Mouse (Mus musculus) MEL (cell line): ENCODE data around the gene Mnd1. TPM values are rescaled to one million over a fixed set of nuclear protein-coding genes. Genes with fewer than 3 reads are reported as not detected.

Experiments used
- DNase-seq: peaks from one replicate; pipeline ENCODE4 v3.0.0; 2011; ENCODE audit warnings: low read depth, low spot score
- H3K27ac ChIP-seq: 2 replicates; pipeline ENCODE4 v1.5.1; 2012; ENCODE audit warnings: low read depth, mild to moderate bottlenecking, control low read depth, low read length, moderate library complexity; ENCODE audit not compliant: control insufficient read depth
- H3K27me3 ChIP-seq, 2 experiments: fragments of 150-350 bp in 1 of 2; sonication (generic) in 1 of 2; 2 replicates each; pipeline ENCODE4 v1.6.1; 2012; ENCODE audit warnings: low read length in 2 of 2, mild to moderate bottlenecking in 2 of 2, improper control_type of control experiment in 1 of 2, moderate library complexity in 1 of 2; ENCODE audit not compliant: insufficient read depth in 2 of 2, control insufficient read depth in 1 of 2
- H3K36me3 ChIP-seq, 2 experiments: 2 replicates each; pipeline ENCODE4 v1.6.1; 2012 to 2014; ENCODE audit warnings: low read length in 2 of 2, improper control_type of control experiment in 1 of 2, inconsistent platforms in 1 of 2, mild to moderate bottlenecking in 1 of 2; ENCODE audit not compliant: insufficient read depth in 2 of 2, control insufficient read depth in 1 of 2
- H3K4me1 ChIP-seq, 2 experiments: fragments of 150-350 bp in 1 of 2; sonication (generic) in 1 of 2; 2 replicates each; pipeline ENCODE4 v1.6.1; 2012; ENCODE audit warnings: low read length in 2 of 2, improper control_type of control experiment in 1 of 2, mild to moderate bottlenecking in 1 of 2; ENCODE audit not compliant: insufficient read depth in 2 of 2, control insufficient read depth in 1 of 2
- H3K4me3 ChIP-seq, 2 experiments: fragments of 150-350 bp in 1 of 2; sonication (generic) in 1 of 2; 2 replicates each; pipeline ENCODE4 v1.5.1; 2012; ENCODE audit warnings: low read depth in 2 of 2, low read length in 2 of 2, mild to moderate bottlenecking in 2 of 2, moderate library complexity in 2 of 2, control low read depth in 1 of 2, improper control_type of control experiment in 1 of 2; ENCODE audit not compliant: control insufficient read depth in 1 of 2, insufficient read depth in 1 of 2
- H3K79me2 ChIP-seq: 2 replicates; pipeline ENCODE4 v1.6.1; 2012; ENCODE audit warnings: mild to moderate bottlenecking, low read length, moderate library complexity; ENCODE audit not compliant: control insufficient read depth, poor library complexity, insufficient read depth
- H3K9ac ChIP-seq: 2 replicates; pipeline ENCODE4 v1.6.1; 2012; ENCODE audit warnings: low read depth, mild to moderate bottlenecking, control low read depth, low read length, moderate library complexity; ENCODE audit not compliant: control insufficient read depth, poor library complexity, severe bottlenecking
- H3K9me3 ChIP-seq: fragments of 150-350 bp; sonication (generic); replicated peaks from 2 replicates; pipeline ENCODE4 v1.6.1; 2012; ENCODE audit warnings: mild to moderate bottlenecking, low read length, improper control_type of control experiment, moderate library complexity; ENCODE audit not compliant: insufficient read depth
- BHLHE40 ChIP-seq: IDR thresholded peaks from 2 replicates; pipeline ENCODE4 v1.6.1; 2012; ENCODE audit warnings: low read depth, mild to moderate bottlenecking, inconsistent platforms, low read length, improper control_type of control experiment, borderline replicate concordance
- CHD2 ChIP-seq: IDR thresholded peaks from 2 replicates; pipeline ENCODE4 v1.6.1; 2011; ENCODE audit warnings: low read length, improper control_type of control experiment
- CTCF ChIP-seq, 3 experiments: IDR thresholded peaks in 2 of 3; conservative IDR thresholded peaks in 1 of 3; 2 replicates each; pipeline ENCODE4 v1.5.1; 2011 to 2012; ENCODE audit warnings: low read length in 3 of 3, low read depth in 2 of 3, mild to moderate bottlenecking in 2 of 3, improper control_type of control experiment in 1 of 3, inconsistent platforms in 1 of 3, mixed read lengths in 1 of 3, moderate library complexity in 1 of 3; ENCODE audit not compliant: control insufficient read depth in 1 of 3, insufficient read depth in 1 of 3, poor library complexity in 1 of 3, severe bottlenecking in 1 of 3
- ETS1 ChIP-seq: IDR thresholded peaks from 2 replicates; pipeline ENCODE4 v1.6.1; 2012; ENCODE audit warnings: low read depth, mild to moderate bottlenecking, inconsistent platforms, low read length, improper control_type of control experiment, moderate library complexity
- GABPA ChIP-seq: IDR thresholded peaks from 2 replicates; pipeline ENCODE4 v1.6.1; 2012; ENCODE audit warnings: low read depth, mild to moderate bottlenecking, inconsistent platforms, low read length, improper control_type of control experiment, moderate library complexity
- GATA1 ChIP-seq: IDR thresholded peaks from 2 replicates; pipeline ENCODE4 v1.6.1; 2011; ENCODE audit warnings: low read depth, low read length, improper control_type of control experiment
- HCFC1 ChIP-seq: IDR thresholded peaks from 2 replicates; pipeline ENCODE4 v1.6.1; 2012; ENCODE audit warnings: low read depth, mild to moderate bottlenecking, inconsistent platforms, low read length, improper control_type of control experiment, moderate library complexity
- JUND ChIP-seq: IDR thresholded peaks from 2 replicates; pipeline ENCODE4 v1.6.1; 2011; ENCODE audit warnings: low read depth, mild to moderate bottlenecking, improper control_type of control experiment, low read length
- MAFK ChIP-seq: IDR thresholded peaks from 2 replicates; pipeline ENCODE4 v1.6.1; 2011; ENCODE audit warnings: low read depth, mild to moderate bottlenecking, low read length, improper control_type of control experiment, borderline replicate concordance
- MAZ ChIP-seq: IDR thresholded peaks from 2 replicates; pipeline ENCODE4 v1.6.1; 2012; ENCODE audit warnings: low read depth, mild to moderate bottlenecking, inconsistent platforms, low read length, improper control_type of control experiment
- MEF2A ChIP-seq: IDR thresholded peaks from 2 replicates; pipeline ENCODE4 v1.6.1; 2014; ENCODE audit warnings: low read depth, mild to moderate bottlenecking, inconsistent platforms, low read length, improper control_type of control experiment; ENCODE audit not compliant: poor library complexity, insufficient replicate concordance, severe bottlenecking; ENCODE audit errors: extremely low read depth
- MYC ChIP-seq: IDR thresholded peaks from 2 replicates; pipeline ENCODE4 v1.6.1; 2011; ENCODE audit warnings: low read depth, mild to moderate bottlenecking, low read length, improper control_type of control experiment, moderate library complexity
- NELFE ChIP-seq: IDR thresholded peaks from 2 replicates; pipeline ENCODE4 v1.6.1; 2011; ENCODE audit warnings: low read depth, low read length, improper control_type of control experiment
- POLR2AphosphoS2 ChIP-seq: IDR thresholded peaks from 2 replicates; pipeline ENCODE4 v1.6.1; 2011; ENCODE audit warnings: low read length, improper control_type of control experiment
- RAD21 ChIP-seq: IDR thresholded peaks from 2 replicates; pipeline ENCODE4 v1.6.1; 2011; ENCODE audit warnings: mild to moderate bottlenecking, low read depth, low read length, improper control_type of control experiment
- RCOR1 ChIP-seq: IDR thresholded peaks from 2 replicates; pipeline ENCODE4 v1.6.1; 2012; ENCODE audit warnings: low read depth, mild to moderate bottlenecking, inconsistent platforms, low read length, improper control_type of control experiment
- SIN3A ChIP-seq: IDR thresholded peaks from 2 replicates; pipeline ENCODE4 v1.6.1; 2012; ENCODE audit warnings: low read length, improper control_type of control experiment, inconsistent platforms
- SMC3 ChIP-seq: IDR thresholded peaks from 2 replicates; pipeline ENCODE4 v1.6.1; 2011; ENCODE audit warnings: low read depth, low read length, improper control_type of control experiment
- TBP ChIP-seq: IDR thresholded peaks from 2 replicates; pipeline ENCODE4 v1.8.0; 2011; ENCODE audit warnings: low read depth, low read length, improper control_type of control experiment
- TCF12 ChIP-seq: IDR thresholded peaks from 2 replicates; pipeline ENCODE4 v1.6.1; 2014; ENCODE audit warnings: low read depth, mild to moderate bottlenecking, inconsistent platforms, low read length, improper control_type of control experiment, moderate library complexity
- USF2 ChIP-seq, 2 experiments: IDR thresholded peaks; 2 replicates each; pipeline ENCODE4 v1.6.1; 2011 to 2012; ENCODE audit warnings: improper control_type of control experiment in 2 of 2, low read length in 2 of 2, borderline replicate concordance in 1 of 2, inconsistent platforms in 1 of 2, low read depth in 1 of 2, mild to moderate bottlenecking in 1 of 2; ENCODE audit not compliant: insufficient read depth in 1 of 2
- ZC3H11A ChIP-seq: IDR thresholded peaks from 2 replicates; pipeline ENCODE4 v1.6.1; 2012; ENCODE audit warnings: low read depth, mild to moderate bottlenecking, inconsistent platforms, low read length, improper control_type of control experiment
- ZMIZ1 ChIP-seq: IDR thresholded peaks from 2 replicates; pipeline ENCODE4 v1.6.1; 2012; ENCODE audit warnings: low read depth, mild to moderate bottlenecking, inconsistent platforms, low read length, improper control_type of control experiment, moderate library complexity
- polyA plus RNA-seq, 2 experiments: library from polyadenylated mRNA; stranded (reverse) in 1 of 2; unstranded in 1 of 2; fragments of >175 nt in 1 of 2; fragments of >200 nt in 1 of 2; gene quantifications; 2 replicates each; pipeline versions ENCODE4 v1.2.1 to v1.2.4; 2012; ENCODE audit warnings: low replicate concordance in 2 of 2, low read depth in 1 of 2; ENCODE audit not compliant: insufficient read length in 2 of 2, insufficient read depth in 1 of 2, missing spikeins in 1 of 2
- total RNA-seq: library from RNA; depleted of rRNA; stranded (reverse); fragments of 300-350 nt; gene quantifications from 2 replicates; pipeline ENCODE4 v1.2.3, GENCODE M21; 2012

The Mnd1 gene
- total and polyA plus RNA-seq, 3 experiments = 11.0 to 11.2 TPM; not detected in 1

DNA sequence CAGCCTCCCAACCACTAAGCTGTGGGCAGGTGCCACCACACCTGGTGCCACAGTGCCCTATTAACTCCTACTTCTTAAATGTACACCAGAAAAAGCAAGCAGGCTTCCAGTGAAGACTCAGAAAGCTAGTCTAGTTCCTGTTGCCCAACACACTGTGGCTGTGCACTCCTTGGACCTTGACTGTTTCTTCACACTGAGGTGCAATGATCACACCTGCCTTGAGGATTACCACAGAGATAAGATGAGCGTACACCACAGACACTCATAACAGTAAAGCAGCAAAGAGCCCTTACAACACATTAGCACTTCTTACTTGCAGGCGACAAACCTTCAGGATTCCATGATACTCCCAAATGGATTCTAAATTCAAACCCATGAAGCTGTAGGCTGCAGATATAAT is 62.7 kb downstream of the Mnd1 start:
- no peak for DNase-seq
- no peak overlapping the region for H3K27ac ChIP-seq
- no peaks in the 10 kb centered on the region for H3K4me1 ChIP-seq
- no peaks in the 10 kb centered on the region for H3K27me3 ChIP-seq
- no peaks in the 10 kb centered on the region for H3K9me3 ChIP-seq
- TF ChIP-seq MYC (no peak), RAD21 (no peak), RCOR1 (no peak), ETS1 (no peak), USF2 (IDR thresholded peaks at IDR 0.05; ENCODE audit: borderline replicate concordance in 1 of 2, insufficient read depth in 1 of 2, low read depth in 1 of 2, low read length in 2 of 2) (no peak), CHD2 (no peak), NELFE (no peak), TBP (no peak)
- no peaks in the 10 kb centered on the region for H3K36me3 ChIP-seq
- H3K4me3 ChIP-seq = no peak overlapping the region
- no peaks in the 10 kb centered on the region for H3K79me2 ChIP-seq
- no peak overlapping the region for H3K9ac ChIP-seq

DNA sequence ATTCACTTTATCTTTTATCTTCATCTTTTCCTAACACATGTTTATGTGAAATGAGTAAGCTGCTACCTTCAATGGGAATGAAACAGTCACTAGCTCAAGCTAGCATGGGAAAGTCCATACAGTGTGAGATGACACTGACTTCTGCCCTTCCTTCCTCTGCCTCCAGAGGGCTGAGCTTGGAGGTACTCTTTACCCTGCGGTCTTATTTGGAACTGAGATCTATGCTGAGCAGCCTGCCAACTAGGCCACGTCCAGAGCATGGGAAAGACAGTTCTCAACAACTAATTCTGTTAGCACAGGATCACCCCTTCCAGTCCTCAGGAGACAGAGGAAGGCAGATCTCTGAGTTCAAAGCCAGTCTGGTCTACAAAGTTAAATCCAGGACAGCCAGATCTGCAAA is 64.6 kb downstream of the Mnd1 start:
- Histone ChIP-seq H3K36me3 (no peaks in the 10 kb centered on the region), H3K4me1 (no peaks in the 10 kb centered on the region), H3K79me2 (no peaks in the 10 kb centered on the region), H3K27ac (no peak overlapping the region), H3K4me3 (no peak overlapping the region), H3K9me3 (no peaks in the 10 kb centered on the region), H3K27me3 (no peaks in the 10 kb centered on the region), H3K9ac (no peak overlapping the region)
- DNase-seq = peak; percentile 20
- TF ChIP-seq SMC3 (peak; percentile 31; the same call in 1 of the 2 replicates), CTCF (IDR thresholded peaks at IDR 0.05 in 2 of 3, conservative IDR thresholded peaks at IDR 0.05 in 1 of 3; ENCODE audit: control insufficient read depth in 1 of 3, insufficient read depth in 1 of 3, low read depth in 2 of 3, low read length in 3 of 3, poor library complexity in 1 of 3, severe bottlenecking in 1 of 3) (peak in 1 of 3 experiments; percentile 19; a peak in 1 of 6 replicates), MYC (no peak), HCFC1 (no peak)

DNA sequence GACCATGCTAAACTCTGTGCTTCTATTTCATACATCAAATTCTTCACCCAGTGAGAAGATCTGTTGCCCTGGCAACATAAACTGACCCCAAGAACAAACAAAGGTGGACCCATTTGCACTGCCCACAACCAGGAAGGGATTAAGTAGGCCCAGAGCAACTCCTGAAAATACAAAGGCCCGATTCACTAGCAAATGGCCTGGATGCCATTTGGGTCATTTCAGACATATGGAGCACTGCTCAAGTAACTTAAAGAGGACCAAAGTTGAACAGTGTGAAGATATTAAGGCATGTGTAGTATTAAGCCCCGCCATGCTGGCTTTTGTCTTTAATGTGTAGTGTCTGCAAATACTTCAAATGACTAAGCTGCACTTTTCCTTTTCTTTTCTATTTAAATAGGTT is 68.7 kb downstream of the Mnd1 start:
- TF ChIP-seq MYC (no peak), MEF2A (no peak), ETS1 (no peak), GATA1 (no peak), SIN3A (no peak), POLR2AphosphoS2 (no peak), TCF12 (no peak), ZC3H11A (no peak), ZMIZ1 (no peak), RCOR1 (no peak), JUND (no peak), MAFK (no peak), MAZ (no peak), GABPA (no peak), SMC3 (no peak), BHLHE40 (no peak)
- Histone ChIP-seq H3K4me1 (no peaks in the 10 kb centered on the region), H3K27ac (no peak overlapping the region), H3K79me2 (no peaks in the 10 kb centered on the region), H3K36me3 (no peaks in the 10 kb centered on the region), H3K9me3 (no peaks in the 10 kb centered on the region), H3K4me3 (no peak overlapping the region), H3K9ac (no peak overlapping the region), H3K27me3 (no peaks in the 10 kb centered on the region)
- DNase-seq = no peak
